Mouse (Mus musculus) limb, embryonic 12.5 days (tissue): ENCODE data around the gene Adipoq. TPM values are rescaled to one million over a fixed set of nuclear protein-coding genes. Genes with fewer than 3 reads are reported as not detected.
A peak's percentile ranks its signal among the peaks of the same experiment; 100 is the strongest.
"Not testable (repeated sequence)": the region's sequence is repeated elsewhere in the genome, so short reads cannot be mapped to it uniquely, and the experiment has no call there.

ENCODE experiments used
- ATAC-seq: fragments of 200-750 bp; cut with Nextera tagmentation; 2 replicates; pipeline ENCODE4 v1.8.0; 2017; ENCODE audit warnings: low read depth, moderate TSS enrichment; ENCODE audit not compliant: insufficient number of reproducible peaks, insufficient read depth, low FRiP score, low TSS enrichment
- H3K27ac ChIP-seq: fragments of 300-500 bp; sonication (generic); 2 replicates; pipeline ENCODE4 v1.5.1; 2016; ENCODE audit warnings: mild to moderate bottlenecking, moderate library complexity
- H3K27me3 ChIP-seq: fragments of 300-500 bp; sonication (generic); 2 replicates; pipeline ENCODE4 v1.6.1; 2016; ENCODE audit warnings: mild to moderate bottlenecking, moderate library complexity
- H3K36me3 ChIP-seq: fragments of 300-500 bp; sonication (generic); 2 replicates; pipeline ENCODE4 v1.6.1; 2016; ENCODE audit warnings: mild to moderate bottlenecking, moderate library complexity
- H3K4me1 ChIP-seq: fragments of 300-500 bp; sonication (generic); replicated peaks from 2 replicates; pipeline ENCODE4 v1.6.1; 2016
- H3K4me2 ChIP-seq: fragments of 300-500 bp; sonication (generic); 2 replicates; pipeline ENCODE4 v1.6.1; 2016; ENCODE audit warnings: mild to moderate bottlenecking, moderate library complexity
- H3K4me3 ChIP-seq: fragments of 300-500 bp; sonication (generic); replicated peaks from 2 replicates; pipeline ENCODE4 v1.5.1; 2016; ENCODE audit warnings: mild to moderate bottlenecking
- H3K9ac ChIP-seq: fragments of 300-500 bp; sonication (generic); replicated peaks from 2 replicates; pipeline ENCODE4 v1.6.1; 2016; ENCODE audit warnings: mild to moderate bottlenecking, moderate library complexity
- H3K9me3 ChIP-seq: fragments of 300-500 bp; sonication (generic); 2 replicates; pipeline ENCODE4 v1.6.1; 2016; ENCODE audit warnings: mild to moderate bottlenecking, moderate library complexity
- WGBS: fragments of 180-500 bp; shearing (Covaris S2); methylation state at CpG from one replicate; pipeline ENCODE4 v1.1.7; 2016; 5-methylcytosine and 5-hydroxymethylcytosine counted together
- polyA plus RNA-seq: library from polyadenylated mRNA; unstranded; fragments of >200 nt; fragmentation: Nextera tagmentation; extraction: Ambion mirVana; gene quantifications from 2 replicates; pipeline ENCODE4 v1.2.1, GENCODE M21; 2016

Gene Adipoq
- polyA plus RNA-seq, result not detected in 2 replicates

DNA sequence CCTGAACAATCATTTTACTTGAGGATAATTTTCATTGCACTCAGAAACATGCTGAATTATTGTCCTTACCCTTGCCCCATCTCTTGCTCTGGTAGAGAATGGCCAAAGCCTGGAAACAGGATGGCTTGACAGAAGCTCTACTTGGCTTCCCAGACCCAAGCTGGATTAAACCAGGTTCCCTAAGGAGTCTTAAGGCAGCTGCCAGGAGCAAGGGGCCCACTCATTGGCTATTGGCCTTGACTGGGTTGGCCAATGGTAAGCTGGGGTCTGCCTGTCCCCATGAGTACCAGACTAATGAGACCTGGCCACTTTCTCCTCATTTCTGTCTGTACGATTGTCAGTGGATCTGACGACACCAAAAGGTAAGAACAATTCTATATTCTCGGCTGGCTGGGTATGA, at the start of gene Adipoq:
TSS of gene Adipoq (plus strand) at position 257 of the 400 bp plus-strand sequence.
- WGBS, result 86% methylated on average over 3 of the region's 3 CpGs
- Histone ChIP-seq H3K9me3 (no peaks in the 10 kb centered on the region), H3K9ac (no peak within 1 kb of the TSS), H3K4me2 (no peak within 1 kb of the TSS), H3K27me3 (no peaks in the 10 kb centered on the region), H3K27ac (no peak within 1 kb of the TSS), H3K36me3 (no peaks in the 10 kb centered on the region), H3K4me3 (no peak within 1 kb of the TSS), H3K4me1 (no peaks in the 10 kb centered on the region; the same call in 1 of the 2 replicates)
- no peak for ATAC-seq

DNA sequence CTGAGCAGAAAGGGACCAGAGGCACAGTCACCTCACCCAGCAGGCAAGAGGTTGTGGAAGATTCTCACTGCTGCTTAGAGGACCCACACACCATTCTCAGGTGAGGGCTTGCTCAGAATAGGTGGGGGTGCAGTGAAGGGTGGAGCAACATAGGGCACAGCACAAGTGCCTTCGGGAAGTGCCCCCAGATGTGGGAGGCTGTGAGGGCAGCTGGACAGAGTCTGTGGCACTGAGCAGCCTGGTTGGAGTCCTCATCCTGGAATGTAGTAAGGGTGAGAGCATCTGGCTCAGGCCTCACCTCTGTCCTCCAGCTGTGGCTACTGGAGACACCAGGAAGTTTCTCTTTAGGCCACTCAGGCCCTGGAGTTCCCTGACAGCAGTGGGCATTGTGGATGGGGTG, 49.5 kb upstream of the Adipoq start:
- 75% methylated on average over 1 of the region's 1 CpGs for whole genome bisulfite sequencing
- not testable (repeated sequence) for H3K27ac ChIP-seq, H3K9ac ChIP-seq, H3K4me2 ChIP-seq, H3K36me3 ChIP-seq, ATAC-seq, H3K27me3 ChIP-seq, H3K4me3 ChIP-seq, H3K9me3 ChIP-seq
- peaks cover 11% of the 10 kb centered on the region for H3K4me1 ChIP-seq

DNA sequence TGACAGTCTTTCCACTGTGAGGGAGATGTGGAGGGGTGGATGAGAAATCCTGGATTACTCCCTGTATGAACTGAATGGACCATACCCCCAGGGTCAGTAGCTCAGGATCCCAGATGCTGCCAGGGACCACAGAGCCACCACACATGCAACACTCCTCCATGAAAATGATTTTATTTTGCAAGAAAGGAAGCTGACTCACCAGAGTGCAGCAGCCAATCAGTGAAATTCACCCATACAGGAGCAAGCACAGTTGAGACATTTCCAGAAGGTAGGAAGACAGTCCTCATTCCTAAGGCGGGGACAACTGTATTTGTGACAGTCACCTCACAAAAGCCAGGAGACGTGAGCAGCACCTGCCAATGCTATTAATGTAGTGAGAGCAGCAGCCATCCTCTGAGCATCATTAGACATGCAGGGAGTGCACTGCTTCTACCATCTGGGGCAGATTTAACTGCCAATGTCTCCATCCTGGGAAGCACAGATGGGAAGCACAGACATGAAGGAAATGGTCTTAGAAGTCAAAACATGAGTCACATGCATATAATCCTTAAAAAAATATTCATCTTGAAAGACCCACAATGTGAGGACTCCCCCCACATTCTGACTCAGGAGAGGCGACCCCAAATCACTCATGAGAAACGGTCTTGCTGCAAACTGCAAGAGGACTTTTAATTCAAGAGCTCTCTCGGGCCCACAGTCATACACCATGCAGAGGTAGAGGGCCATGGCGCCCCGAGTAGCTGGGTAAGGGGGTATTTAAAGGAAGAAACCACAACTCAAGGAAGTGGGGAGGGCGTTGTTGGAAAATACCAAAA, 48.8 kb upstream of the Adipoq start:
- H3K9ac ChIP-seq, H3K4me2 ChIP-seq, H3K27ac ChIP-seq, ATAC-seq, H3K27me3 ChIP-seq, H3K4me3 ChIP-seq, H3K9me3 ChIP-seq, H3K36me3 ChIP-seq: not testable (repeated sequence)
- WGBS, result 81% methylated on average over 8 of the region's 8 CpGs
- H3K4me1 ChIP-seq, result peaks cover 11% of the 10 kb centered on the region

DNA sequence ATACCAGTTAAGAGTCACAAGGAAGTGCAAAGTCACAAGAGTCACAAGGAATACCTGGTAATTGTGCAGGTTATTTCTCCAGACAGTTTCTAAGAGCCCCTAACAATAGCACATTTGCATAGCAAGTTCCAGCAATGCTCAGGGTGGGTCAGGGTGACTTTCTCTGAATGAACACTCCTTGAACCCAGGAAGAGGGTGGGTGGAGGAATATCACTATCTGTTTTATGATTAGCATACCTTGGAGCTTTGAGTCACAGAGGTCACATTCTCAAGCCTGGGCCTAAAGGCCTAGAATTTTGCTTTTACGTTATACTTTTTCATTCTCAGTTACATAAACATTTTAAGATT, 48.3 kb upstream of the Adipoq start:
- not testable (repeated sequence) for H3K9ac ChIP-seq, H3K27ac ChIP-seq, H3K27me3 ChIP-seq, H3K4me2 ChIP-seq, H3K4me3 ChIP-seq, ATAC-seq, H3K9me3 ChIP-seq, H3K36me3 ChIP-seq
- 96% methylated on average over 1 of the region's 1 CpGs for WGBS
- H3K4me1 ChIP-seq, result peaks cover 16% of the 10 kb centered on the region

DNA sequence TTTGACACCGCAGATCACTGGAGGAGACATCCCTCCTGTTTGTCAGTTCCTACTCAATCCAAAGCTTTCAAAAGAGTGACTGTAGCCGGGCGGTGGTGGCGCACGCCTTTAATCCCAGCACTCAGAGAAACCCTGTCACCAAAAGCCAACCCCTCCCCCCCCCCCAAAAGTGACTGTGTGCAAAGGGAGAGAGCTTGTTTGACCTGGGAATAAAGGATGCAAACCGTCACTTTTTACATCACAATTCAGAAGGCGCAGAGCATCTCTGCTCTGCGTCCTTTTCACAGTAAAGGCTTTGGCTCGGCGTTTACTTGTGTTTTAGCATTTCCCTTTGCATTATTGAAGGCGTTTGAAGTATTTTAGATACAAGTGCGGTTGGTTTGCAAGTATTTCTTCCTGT, 46.7 kb upstream of the Adipoq start:
- H3K27ac ChIP-seq, result no peak overlapping the region
- 11% methylated on average over 12 of the region's 12 CpGs for WGBS

DNA sequence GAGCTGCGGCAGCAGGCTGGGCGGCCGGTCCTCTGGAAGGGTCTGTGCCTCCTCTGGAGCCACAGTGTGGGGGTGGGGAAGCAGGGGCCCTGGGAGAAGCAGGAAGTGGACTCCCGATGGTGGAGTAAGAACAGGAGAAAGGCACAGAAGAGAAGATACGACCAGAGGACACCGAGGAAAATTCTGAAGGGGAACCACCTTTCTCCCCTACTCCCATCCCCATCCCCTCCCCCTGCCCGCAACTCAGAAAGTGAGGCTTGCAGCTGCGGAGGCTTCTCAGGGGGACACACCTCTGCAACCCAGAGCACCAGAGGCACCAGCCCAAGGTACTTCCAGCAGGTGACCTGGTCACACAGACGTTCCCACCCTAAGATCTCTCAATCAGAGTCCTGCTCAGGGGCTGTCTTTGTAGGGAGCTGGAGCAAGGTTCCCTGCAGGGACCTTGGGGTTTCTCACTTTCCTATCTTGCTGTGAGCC, 46.2 kb upstream of the Adipoq start:
- Histone ChIP-seq H3K27me3 (no peaks in the 10 kb centered on the region), H3K9ac (peak overlapping the region; percentile 57), H3K4me2 (peak overlapping the region; percentile 60), H3K27ac (no peak overlapping the region; the same call in 1 of the 2 replicates), H3K9me3 (no peaks in the 10 kb centered on the region), H3K4me1 (peaks cover 17% of the 10 kb centered on the region), H3K36me3 (no peaks in the 10 kb centered on the region), H3K4me3 (peak overlapping the region; percentile 36)
- WGBS, result 2% methylated on average over 9 of the region's 9 CpGs
- ATAC-seq, result peak; percentile 67

More for the DNA sequence above, 46.7 kb upstream of the Adipoq start:
- peaks cover 17% of the 10 kb centered on the region for H3K4me1 ChIP-seq
- peak overlapping the region; percentile 57 for H3K9ac ChIP-seq
- peak overlapping the region; percentile 60 for H3K4me2 ChIP-seq
- no peak for ATAC-seq
- H3K4me3 ChIP-seq, result peak overlapping the region; percentile 36
- no peaks in the 10 kb centered on the region for H3K9me3 ChIP-seq
- no peaks in the 10 kb centered on the region for H3K36me3 ChIP-seq
- no peaks in the 10 kb centered on the region for H3K27me3 ChIP-seq

DNA sequence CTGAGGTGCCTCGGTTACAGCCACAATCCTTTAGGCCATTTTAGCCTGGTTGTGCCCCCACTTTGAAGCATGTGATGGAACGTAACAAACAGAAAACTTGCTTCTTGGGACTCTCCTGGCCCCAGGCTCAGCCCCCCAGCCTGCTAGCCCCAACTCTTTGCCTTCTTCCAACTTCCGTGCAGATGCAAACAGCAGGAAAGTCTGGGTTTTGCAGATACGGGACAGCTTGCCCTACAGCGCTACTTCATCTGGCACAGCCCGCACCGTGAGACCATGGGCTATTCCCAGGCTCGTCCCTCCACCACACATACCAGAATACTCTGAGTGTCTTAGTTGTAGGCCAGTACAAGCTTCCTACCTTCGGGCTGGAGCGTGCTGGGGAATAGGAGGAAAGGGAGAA, 45.7 kb upstream of the Adipoq start:
- Histone ChIP-seq H3K4me3 (peak overlapping the region; percentile 36), H3K27me3 (no peaks in the 10 kb centered on the region), H3K4me1 (peaks cover 17% of the 10 kb centered on the region), H3K9me3 (no peaks in the 10 kb centered on the region), H3K36me3 (no peaks in the 10 kb centered on the region), H3K9ac (peak overlapping the region; percentile 57; the same call in 1 of the 2 replicates), H3K4me2 (peak overlapping the region; percentile 60), H3K27ac (no peak overlapping the region; the same call in 1 of the 2 replicates)
- 12% methylated on average over 10 of the region's 10 CpGs for WGBS
- ATAC-seq, result no peak

DNA sequence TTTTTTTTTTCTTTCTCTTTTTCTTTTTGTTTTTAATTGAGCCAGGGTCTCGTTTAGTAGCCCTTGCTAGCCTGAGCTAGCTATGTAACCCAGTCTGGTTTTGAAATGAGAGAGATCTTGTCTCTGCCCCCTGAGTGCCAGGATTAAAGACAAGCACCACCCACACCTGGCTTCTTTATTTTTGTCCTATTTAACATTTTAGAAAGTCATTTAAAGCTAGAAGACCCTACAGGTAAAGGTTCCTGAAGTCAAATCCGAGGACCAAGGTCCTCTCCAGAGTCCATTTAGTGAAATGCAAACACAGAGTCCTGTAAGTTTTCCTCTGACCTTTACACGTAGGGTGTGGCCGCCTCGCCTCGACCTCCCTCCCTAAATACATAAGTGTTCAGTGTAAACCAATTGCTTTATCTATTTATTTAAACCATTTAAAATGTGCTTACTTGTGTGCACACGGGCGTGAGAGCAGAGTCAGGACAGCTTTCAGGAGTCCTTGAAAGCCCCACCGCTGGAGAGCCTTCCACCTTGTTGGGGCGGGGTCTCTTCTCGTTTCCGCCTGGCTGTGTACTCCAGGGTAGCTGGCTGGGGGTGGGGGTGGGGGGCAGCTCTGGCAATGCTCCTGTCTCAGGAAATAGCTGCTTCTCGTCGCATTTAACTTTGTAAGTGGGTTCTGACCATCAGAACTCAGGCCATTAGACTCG, 43.8 kb upstream of the Adipoq start:
- Histone ChIP-seq H3K4me3 (peak overlapping the region; percentile 44), H3K9ac (peak overlapping the region; percentile 51), H3K36me3 (no peaks in the 10 kb centered on the region), H3K27me3 (no peaks in the 10 kb centered on the region), H3K4me2 (peak overlapping the region; percentile 62), H3K27ac (no peak overlapping the region), H3K4me1 (peaks cover 17% of the 10 kb centered on the region), H3K9me3 (no peaks in the 10 kb centered on the region)
- ATAC-seq, result no peak
- WGBS, result 9% methylated on average over 15 of the region's 15 CpGs

DNA sequence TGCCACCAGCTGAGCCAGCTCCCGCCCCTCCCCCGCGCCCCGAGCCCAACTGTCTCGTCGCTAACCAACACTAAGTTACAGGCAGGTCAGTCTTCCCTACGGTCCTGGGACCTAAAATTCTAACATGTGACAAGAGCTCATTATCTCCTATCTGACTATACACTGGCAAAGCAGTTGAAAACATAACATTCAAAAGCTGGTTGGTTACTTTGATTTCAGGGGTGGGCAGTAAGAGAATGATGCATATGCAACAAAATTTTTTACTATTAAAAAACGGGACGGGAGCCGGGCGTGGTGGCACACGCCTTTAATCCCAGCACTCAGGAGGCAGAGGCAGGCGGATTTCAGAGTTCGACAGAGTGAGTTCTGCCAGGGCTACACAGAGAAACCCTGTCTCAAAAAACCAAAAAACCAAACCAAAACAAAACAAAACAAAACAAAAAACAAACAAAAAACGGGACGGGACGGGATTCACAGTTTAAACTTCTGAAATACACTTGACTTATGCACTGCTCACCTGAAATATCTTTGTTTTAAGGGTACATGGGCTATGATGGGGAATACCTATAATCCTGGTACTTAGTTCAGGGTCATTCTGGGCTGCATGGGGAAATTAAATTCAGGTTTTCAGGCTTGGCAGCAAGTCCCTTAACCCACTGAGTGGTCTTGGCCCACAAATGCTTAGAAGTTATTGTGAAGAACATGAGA, 43.1 kb upstream of the Adipoq start:
- Histone ChIP-seq H3K36me3 (no peaks in the 10 kb centered on the region), H3K9me3 (no peaks in the 10 kb centered on the region), H3K4me3 (peak overlapping the region; percentile 44), H3K27ac (no peak overlapping the region), H3K4me1 (peaks cover 17% of the 10 kb centered on the region), H3K9ac (peak overlapping the region; percentile 51), H3K4me2 (peak overlapping the region; percentile 62), H3K27me3 (no peaks in the 10 kb centered on the region)
- ATAC-seq, result no peak
- 42% methylated on average over 17 of the region's 17 CpGs for WGBS

DNA sequence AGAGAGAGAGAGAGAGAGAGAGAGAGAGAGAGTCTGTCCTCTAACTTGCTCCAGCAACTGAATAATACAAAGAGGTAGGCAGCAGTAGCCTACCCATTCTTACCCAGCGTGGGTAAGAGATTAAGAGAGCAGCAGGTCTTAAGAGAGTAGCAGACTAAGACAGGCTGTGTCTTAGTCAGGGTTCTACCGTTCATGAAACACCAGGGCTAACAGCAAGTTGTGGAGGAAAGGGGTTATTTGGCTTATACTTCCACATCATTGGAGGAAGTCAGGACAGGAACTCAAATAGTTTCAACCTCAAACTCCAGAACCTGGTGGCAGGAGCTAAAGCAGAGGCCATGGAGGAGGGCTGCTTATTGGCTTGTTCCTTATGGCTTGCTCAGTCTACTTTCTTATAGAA, 42.5 kb upstream of the Adipoq start:
- H3K4me2 ChIP-seq, result no peak overlapping the region
- H3K27ac ChIP-seq, result no peak overlapping the region
- no peak overlapping the region for H3K9ac ChIP-seq
- peaks cover 3% of the 10 kb centered on the region for H3K36me3 ChIP-seq
- no peaks in the 10 kb centered on the region for H3K27me3 ChIP-seq
- H3K9me3 ChIP-seq, result no peaks in the 10 kb centered on the region
- no peak overlapping the region for H3K4me3 ChIP-seq
- 75% methylated on average over 2 of the region's 2 CpGs for WGBS
- no peak for ATAC-seq
- peaks cover 17% of the 10 kb centered on the region for H3K4me1 ChIP-seq

DNA sequence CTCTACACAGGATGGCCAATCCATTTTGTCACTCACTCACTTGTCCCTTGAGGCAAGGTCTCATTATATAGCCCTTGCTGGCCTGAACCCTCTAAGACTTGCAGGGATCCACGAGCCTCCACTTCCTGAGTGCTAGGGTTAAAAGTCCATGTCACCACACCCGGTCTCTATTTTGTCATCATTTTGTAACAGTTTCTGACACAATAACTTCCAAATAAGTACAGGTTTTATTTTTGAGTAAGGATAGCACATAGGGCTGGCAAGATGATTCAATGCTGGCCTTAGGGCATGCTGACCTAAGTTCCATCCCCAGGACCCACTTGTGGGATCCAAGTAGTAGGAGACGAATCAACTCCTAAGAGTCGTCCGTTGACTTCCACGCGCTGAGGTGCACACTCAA, 40.2 kb upstream of the Adipoq start:
- Histone ChIP-seq H3K4me2 (no peak overlapping the region), H3K9me3 (no peaks in the 10 kb centered on the region), H3K9ac (no peak overlapping the region), H3K27me3 (no peaks in the 10 kb centered on the region), H3K4me3 (no peak overlapping the region), H3K36me3 (peaks cover 25% of the 10 kb centered on the region), H3K27ac (no peak overlapping the region), H3K4me1 (peaks cover 22% of the 10 kb centered on the region)
- ATAC-seq, result no peak
- 75% methylated on average over 7 of the region's 7 CpGs for WGBS
